Mouse (Mus musculus) cerebellum, postnatal 25 days (tissue): Measurements from ENCODE around the gene Flnc.

Experiments used
- DNase-seq, 2 experiments: peaks; one replicate each; pipeline ENCODE4 v3.0.0; 2021; ENCODE audit warnings: mixed read lengths in 2 of 2

Flnc gene

GRCm38 (mm10) chr6:29484716-29485559, 51.9 kb downstream of the Flnc start:
- DNase-seq: peak; percentile 69 to 84

DNA sequence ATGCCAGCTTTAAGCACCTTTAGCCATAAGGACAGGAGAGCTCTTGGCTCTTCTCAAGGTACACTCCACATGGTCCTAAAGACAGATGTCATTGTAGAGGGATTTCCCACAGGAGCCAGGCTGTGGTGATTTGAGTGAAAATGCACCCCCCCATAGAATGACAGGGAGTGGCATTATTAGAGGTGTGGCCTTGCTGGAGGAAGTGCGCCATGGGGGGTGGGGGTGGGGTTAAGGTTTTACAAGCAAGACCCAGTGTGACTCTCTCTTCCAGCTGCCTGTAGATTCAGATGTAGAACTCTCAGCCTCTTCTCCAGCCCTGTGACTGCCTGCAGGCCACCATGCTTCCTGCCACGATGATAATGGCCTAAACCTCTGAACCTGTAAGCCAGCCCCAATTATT, 52.9 kb downstream of the Flnc start:
- no peak for DNase-seq

DNA sequence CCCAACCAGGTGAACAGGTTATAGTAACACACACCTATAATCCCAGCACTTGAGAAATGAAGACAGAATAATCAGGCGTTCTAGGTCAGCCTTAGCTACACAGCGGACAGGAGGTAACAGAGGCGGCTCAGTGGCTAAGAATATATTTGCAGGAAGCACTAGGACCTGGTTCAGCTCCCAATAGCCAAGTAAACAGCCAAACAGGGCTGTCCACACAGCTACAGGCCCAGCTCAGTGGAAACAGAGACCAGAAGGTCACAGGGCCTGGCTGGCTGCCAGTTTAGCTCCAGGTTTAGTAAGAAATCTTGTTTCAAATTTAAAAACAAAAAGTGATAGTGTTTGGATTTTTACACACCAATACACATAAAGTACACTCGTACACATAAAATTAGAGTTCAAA, 61.0 kb downstream of the Flnc start:
- no peak for DNase-seq

DNA sequence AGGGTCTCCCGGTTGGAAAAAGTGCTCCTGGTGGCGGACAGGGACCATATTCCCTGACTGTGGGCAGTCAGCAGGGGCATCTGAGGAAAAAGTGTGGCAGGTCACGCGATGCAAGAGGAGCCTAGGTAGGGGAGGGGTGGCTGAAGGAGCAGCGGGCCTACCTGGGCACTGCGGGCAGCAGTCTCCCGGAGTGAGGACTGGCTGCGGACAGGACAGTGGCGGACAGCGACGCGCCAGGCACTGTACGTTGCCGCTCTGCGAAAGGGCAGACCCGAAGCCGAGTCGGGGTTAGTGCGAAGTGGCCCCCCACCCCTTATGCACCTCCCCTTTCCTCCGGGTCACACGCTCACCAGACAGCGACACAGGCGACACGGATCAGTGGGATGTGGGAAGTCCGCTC, 63.2 kb downstream of the Flnc start:
- no peak for DNase-seq

GRCm38 (mm10) chr6:29497791-29498190, 64.7 kb downstream of the Flnc start:
- DNase-seq: no peak

- no peak for DNase-seq
These were observed 67.1 kb downstream of the Flnc start for GRCm38 (mm10) chr6:29500177-29500576.

GRCm38 (mm10) chr6:29500810-29501209, 67.8 kb downstream of the Flnc start:
- no peak for DNase-seq

DNA sequence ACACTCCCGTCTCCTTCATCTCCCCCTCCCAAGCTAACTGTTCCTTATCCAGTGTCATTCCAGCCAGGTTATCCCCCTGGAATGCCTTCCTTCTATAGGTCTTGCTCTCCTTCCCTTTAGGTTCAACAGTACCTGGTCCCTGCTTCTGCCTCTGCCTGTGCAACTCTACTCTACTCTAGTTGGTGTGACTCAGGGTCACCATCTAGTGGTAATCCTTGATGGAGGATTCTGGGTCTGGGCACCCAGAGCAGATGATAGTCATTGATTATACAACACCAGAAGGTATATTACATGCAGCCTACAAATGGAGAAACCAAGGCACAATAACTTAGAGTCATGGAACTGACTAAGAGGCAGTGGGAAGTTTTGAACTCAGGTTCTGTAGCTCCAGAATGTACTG, 68.5 kb downstream of the Flnc start:
- DNase-seq: no peak

DNA sequence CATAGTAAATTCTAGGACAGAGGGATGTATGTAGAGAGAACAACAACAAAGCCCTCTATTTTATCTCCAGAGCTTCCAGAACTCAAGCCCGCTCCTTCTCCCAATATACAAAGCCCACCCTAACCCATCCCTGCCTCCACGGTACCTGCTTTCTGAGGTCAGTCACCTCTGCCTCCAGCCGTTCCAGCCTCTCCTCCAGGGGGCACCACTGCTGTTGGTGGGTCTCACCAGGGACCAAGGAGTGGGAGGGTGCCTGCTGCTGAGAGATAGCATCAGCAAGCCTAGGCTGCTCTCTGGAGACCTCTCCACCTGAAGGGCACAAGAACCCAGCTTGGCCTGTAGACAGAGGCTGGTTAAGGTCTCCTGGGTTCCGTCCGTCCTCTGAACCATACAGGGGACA, 72.4 kb downstream of the Flnc start:
- DNase-seq: no peak

DNA sequence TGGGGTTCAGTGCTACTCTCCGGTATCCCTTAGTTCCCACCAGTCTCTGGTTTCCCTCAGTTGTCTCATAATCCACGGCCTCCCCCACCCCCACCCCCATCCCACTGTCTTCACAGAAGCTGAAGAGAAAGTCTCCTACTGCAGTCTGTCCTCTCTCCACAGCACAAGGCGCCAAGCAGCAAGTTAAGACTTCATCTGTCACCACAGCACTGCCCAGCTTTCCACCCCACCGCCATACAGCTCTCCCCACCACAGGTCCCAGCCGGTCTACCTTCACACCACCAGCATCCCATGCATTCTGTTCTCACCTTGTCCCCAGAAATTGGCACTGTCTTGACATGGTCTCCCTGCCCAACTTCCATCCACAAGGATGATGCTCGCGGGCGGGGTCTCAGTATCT, 73.8 kb downstream of the Flnc start:
- DNase-seq: no peak

DNA sequence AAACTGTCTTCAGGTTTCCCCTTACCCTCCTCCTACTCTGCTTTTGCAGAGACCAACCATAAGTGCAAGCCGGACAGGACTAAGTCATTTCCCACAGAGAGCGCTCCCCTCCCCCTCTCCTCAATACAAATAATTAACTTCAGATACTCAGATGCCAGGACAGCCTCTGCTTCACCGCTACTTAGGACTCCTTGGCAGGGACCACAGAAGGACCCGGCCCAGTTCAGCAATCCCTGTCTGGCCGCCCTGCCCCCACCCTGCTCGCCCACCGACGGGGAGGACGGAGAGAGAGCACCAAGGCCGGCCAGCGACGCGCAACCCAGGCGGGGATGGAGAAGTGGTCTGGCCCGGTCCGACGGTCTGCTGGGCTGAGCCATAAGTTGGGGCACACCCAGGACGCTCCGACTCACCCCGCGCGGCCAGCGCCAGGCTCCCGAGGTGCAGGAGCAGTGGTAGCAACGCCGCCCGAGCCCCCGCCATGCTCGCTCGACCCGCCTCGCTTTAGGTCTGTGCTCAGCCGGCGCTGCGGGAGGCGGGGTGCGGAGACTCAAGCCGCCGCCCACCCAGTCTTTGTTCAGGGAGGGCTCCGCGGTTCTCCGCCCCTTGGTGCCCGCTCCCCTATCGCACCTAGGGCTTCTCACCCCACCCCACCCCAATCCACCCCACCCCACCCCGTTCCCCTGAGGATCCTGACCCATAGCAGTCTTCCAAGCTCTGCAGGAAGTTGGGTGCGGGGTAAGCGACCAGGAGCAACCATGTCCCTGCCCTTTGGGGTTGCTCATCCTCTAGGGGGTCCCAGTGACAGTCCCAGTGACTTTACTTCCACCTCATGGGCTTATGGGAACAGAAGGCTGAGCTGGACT, 74.6 kb downstream of the Flnc start, which contains the start of gene Kcp:
Gene Kcp, minus strand, starts transcription at position 506 of the 863 bp plus-strand sequence.
- no peak for DNase-seq

DNA sequence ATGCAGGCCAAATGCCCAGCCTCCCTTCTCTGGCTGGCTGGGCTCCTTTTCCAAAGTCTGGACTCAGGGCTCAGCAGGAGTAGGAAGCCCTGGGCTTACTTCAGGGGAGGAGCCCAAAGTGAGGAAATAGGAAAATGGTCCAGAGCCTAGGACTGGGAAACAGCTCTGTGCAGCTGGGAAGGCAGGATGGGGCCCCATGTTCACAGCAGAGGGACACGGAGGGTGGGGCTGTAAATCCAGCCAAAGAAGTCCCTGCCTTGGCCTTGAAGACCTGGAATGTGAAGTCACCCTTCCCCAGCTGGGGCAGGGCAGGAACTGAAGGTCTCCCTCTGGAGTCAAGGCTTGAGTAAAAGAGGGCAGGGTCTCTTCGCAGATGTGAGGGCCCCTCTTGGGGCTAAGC, 76.0 kb downstream of the Flnc start:
- DNase-seq: no peak
